Mouse (Mus musculus): ENCODE data around the gene Pramef25. TPM values are rescaled to one million over a fixed set of nuclear protein-coding genes. Genes with fewer than 3 reads are reported as not detected.
"Not testable (repeated sequence)": the region's sequence is repeated elsewhere in the genome, so short reads cannot be mapped to it uniquely, and the experiment has no call there.

The Pramef25 gene
- total RNA-seq (2014; fragmentation: Nextera tagmentation) (not detected in 2 replicates), total RNA-seq (2017) (0.17 TPM in 1 of 2 replicates, not detected in the other), polyA plus RNA-seq (2012) (not detected in 2 replicates)

DNA sequence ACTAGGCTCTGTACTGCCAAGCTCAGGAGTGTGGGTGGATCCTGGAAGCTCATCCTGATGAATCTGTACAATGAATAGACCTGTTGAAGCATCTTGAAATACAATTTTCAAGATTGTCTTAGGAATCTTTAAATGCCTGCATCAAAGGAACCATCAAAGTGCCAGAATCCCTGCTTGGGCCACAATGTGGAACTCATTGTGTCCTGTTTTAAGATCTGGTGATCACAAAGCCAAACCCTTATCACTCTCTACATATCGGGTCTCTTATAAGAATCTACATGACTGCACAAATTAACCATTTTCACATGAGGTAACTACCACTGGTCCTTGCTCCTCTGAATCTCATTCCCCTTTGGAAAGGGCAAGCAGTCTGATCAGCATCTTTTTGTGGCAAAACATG, at the start of gene Pramef25:
Pramef25 (minus strand) TSS at position 101 of the 400 bp plus-strand sequence.
- not testable (repeated sequence) for H3K4me3 ChIP-seq (ENCODE audit: low read depth, low read length); H3K36me3 ChIP-seq (replicated peaks); ATAC-seq (ENCODE audit: extremely low read depth, insufficient number of reproducible peaks, low FRiP score, poor library complexity, severe bottlenecking); DNase-seq (ENCODE audit: low spot score); H3K27me3 ChIP-seq (ENCODE audit: insufficient read depth, low read length); H3K4me1 ChIP-seq (ENCODE audit: insufficient read depth, low read depth, low read length); H3K9me3 ChIP-seq (replicated peaks)

- not testable (repeated sequence) for H3K4me3 ChIP-seq (ENCODE audit: low read depth, low read length); H3K9me3 ChIP-seq (replicated peaks); ATAC-seq (ENCODE audit: extremely low read depth, insufficient number of reproducible peaks, low FRiP score, poor library complexity, severe bottlenecking); H3K36me3 ChIP-seq (replicated peaks); DNase-seq (ENCODE audit: low spot score); H3K4me1 ChIP-seq (ENCODE audit: insufficient read depth, low read depth, low read length); H3K27me3 ChIP-seq (ENCODE audit: insufficient read depth, low read length)
Observed at GRCm38 (mm10) chr4:143994269-143994668, 43.5 kb upstream of the Pramef25 start, which contains the start of gene Pramef17. Pramef17 (minus strand) TSS chr4:143994369.

DNA sequence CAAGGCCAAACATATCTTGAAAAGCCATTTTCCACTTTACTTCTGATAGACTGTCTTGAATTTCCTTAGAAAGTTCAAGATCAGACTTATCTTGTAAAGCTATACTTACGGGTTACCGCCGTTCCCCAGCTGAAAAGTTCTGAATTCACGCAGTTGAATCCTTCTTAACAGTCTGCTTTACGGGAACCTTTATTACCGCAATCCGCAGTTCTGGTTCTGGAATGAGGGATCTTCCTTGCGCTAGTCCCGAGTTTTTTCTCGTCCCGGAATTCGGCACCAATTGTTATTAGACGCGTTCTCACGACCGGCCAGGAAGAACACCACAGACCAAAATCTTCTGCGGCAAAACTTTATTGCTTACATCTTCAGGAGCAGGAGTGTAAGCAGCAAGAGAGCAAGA, 37.3 kb upstream of the Pramef25 start:
- H3K4me3 ChIP-seq (ENCODE audit: low read depth, low read length); ATAC-seq (ENCODE audit: extremely low read depth, insufficient number of reproducible peaks, low FRiP score, poor library complexity, severe bottlenecking); DNase-seq (ENCODE audit: low spot score); H3K36me3 ChIP-seq (replicated peaks); H3K9me3 ChIP-seq (replicated peaks); H3K27me3 ChIP-seq (ENCODE audit: insufficient read depth, low read length); H3K4me1 ChIP-seq (ENCODE audit: insufficient read depth, low read depth, low read length): not testable (repeated sequence)

GRCm38 (mm10) chr4:143987475-143987941, 36.7 kb upstream of the Pramef25 start:
- not testable (repeated sequence) for H3K36me3 ChIP-seq (replicated peaks); DNase-seq (ENCODE audit: low spot score); ATAC-seq (ENCODE audit: extremely low read depth, insufficient number of reproducible peaks, low FRiP score, poor library complexity, severe bottlenecking); H3K4me1 ChIP-seq (ENCODE audit: insufficient read depth, low read depth, low read length); H3K27me3 ChIP-seq (ENCODE audit: insufficient read depth, low read length); H3K9me3 ChIP-seq (replicated peaks); H3K4me3 ChIP-seq (ENCODE audit: low read depth, low read length)

DNA sequence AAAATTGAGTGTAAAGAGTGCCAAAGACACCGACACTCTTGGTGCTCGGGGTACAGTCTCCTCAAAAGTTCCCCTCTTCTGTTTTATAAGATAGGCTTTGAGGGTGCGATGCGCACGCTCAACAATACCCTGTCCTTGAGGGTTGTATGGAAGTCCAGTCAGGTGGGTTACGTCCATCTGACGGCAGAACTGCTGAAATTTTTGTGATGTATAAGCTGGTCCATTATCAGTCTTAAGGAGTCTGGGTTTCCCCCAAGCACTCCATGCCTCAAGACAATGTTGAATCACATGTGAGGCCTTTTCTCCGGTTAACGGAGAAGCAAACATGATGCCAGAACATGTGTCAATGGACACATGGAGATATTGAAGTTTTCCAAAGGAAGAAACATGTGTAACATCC, 34.9 kb upstream of the Pramef25 start:
- not testable (repeated sequence) for H3K4me1 ChIP-seq (ENCODE audit: insufficient read depth, low read depth, low read length); H3K4me3 ChIP-seq (ENCODE audit: low read depth, low read length); H3K9me3 ChIP-seq (replicated peaks); H3K27me3 ChIP-seq (ENCODE audit: insufficient read depth, low read length); ATAC-seq (ENCODE audit: extremely low read depth, insufficient number of reproducible peaks, low FRiP score, poor library complexity, severe bottlenecking); DNase-seq (ENCODE audit: low spot score); H3K36me3 ChIP-seq (replicated peaks)

GRCm38 (mm10) chr4:143985165-143985564, 34.3 kb upstream of the Pramef25 start:
- not testable (repeated sequence) for H3K36me3 ChIP-seq (replicated peaks); DNase-seq (ENCODE audit: low spot score); ATAC-seq (ENCODE audit: extremely low read depth, insufficient number of reproducible peaks, low FRiP score, poor library complexity, severe bottlenecking); H3K9me3 ChIP-seq (replicated peaks); H3K4me3 ChIP-seq (ENCODE audit: low read depth, low read length); H3K27me3 ChIP-seq (ENCODE audit: insufficient read depth, low read length); H3K4me1 ChIP-seq (ENCODE audit: insufficient read depth, low read depth, low read length)

- ATAC-seq (ENCODE audit: extremely low read depth, insufficient number of reproducible peaks, low FRiP score, poor library complexity, severe bottlenecking); H3K4me1 ChIP-seq (ENCODE audit: insufficient read depth, low read depth, low read length); H3K27me3 ChIP-seq (ENCODE audit: insufficient read depth, low read length); H3K36me3 ChIP-seq (replicated peaks); DNase-seq (ENCODE audit: low spot score); H3K4me3 ChIP-seq (ENCODE audit: low read depth, low read length); H3K9me3 ChIP-seq (replicated peaks): not testable (repeated sequence)
Observed at GRCm38 (mm10) chr4:143983446-143983845, 32.6 kb upstream of the Pramef25 start.

- not testable (repeated sequence) for ATAC-seq (ENCODE audit: extremely low read depth, insufficient number of reproducible peaks, low FRiP score, poor library complexity, severe bottlenecking); H3K4me1 ChIP-seq (ENCODE audit: insufficient read depth, low read depth, low read length); H3K4me3 ChIP-seq (ENCODE audit: low read depth, low read length); H3K9me3 ChIP-seq (replicated peaks); DNase-seq (ENCODE audit: low spot score); H3K27me3 ChIP-seq (ENCODE audit: insufficient read depth, low read length); H3K36me3 ChIP-seq (replicated peaks)
Observed at GRCm38 (mm10) chr4:143966850-143967249, 16.0 kb upstream of the Pramef25 start, which contains the start of gene Gm13101. Gm13101 (minus strand) TSS chr4:143966950.

DNA sequence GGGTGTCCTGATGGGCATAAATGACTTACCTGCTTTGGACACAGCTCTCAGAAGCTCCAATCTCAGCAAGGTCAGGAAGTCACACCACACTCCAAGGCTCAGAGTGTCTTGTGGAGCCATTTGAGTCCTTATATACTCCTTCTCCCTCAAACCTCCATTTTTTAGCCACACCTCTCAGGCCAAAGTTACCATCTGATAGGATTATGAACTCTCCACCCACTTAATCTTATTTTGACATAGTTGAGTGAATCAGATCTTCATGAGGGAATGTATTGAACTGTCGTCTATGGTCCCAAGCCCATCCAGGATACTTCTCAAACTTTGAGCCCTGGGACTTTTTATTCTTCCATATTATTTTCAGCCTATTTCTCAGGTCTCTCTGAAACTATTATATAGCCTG, 50.5 kb downstream of the Pramef25 start, which contains the start of gene Pramef6:
Pramef6 (minus strand) TSS at position 101 of the 400 bp plus-strand sequence.
- not testable (repeated sequence) for H3K4me3 ChIP-seq (ENCODE audit: low read depth, low read length); H3K36me3 ChIP-seq (replicated peaks); ATAC-seq (ENCODE audit: extremely low read depth, insufficient number of reproducible peaks, low FRiP score, poor library complexity, severe bottlenecking); H3K9me3 ChIP-seq (replicated peaks); H3K27me3 ChIP-seq (ENCODE audit: insufficient read depth, low read length); DNase-seq (ENCODE audit: low spot score); H3K4me1 ChIP-seq (ENCODE audit: insufficient read depth, low read depth, low read length)

Other genes starting within 250 kb of the Pramef25 start
- not detected in 2 replicates for gene Gm13089, start 248.3 kb downstream of the Pramef25 start, total RNA-seq (2014; fragmentation: Nextera tagmentation)
- gene Gm13089, start 248.3 kb downstream of the Pramef25 start, total RNA-seq (2017): 0.06 TPM in 1 of 2 replicates, not detected in the other
- gene Gm13089, start 248.3 kb downstream of the Pramef25 start, polyA plus RNA-seq (2012): not detected in 2 replicates
- not detected in 2 replicates for gene Gm13078, start 231.6 kb downstream of the Pramef25 start, total RNA-seq (2014; fragmentation: Nextera tagmentation)
- gene Gm13078, start 231.6 kb downstream of the Pramef25 start, total RNA-seq (2017): not detected in 2 replicates
- not detected in 2 replicates for gene Gm13078, start 231.6 kb downstream of the Pramef25 start, polyA plus RNA-seq (2012)
- not detected in 2 replicates for gene Gm13023, start 161.7 kb downstream of the Pramef25 start, total RNA-seq (2014; fragmentation: Nextera tagmentation)
- gene Gm13023, start 161.7 kb downstream of the Pramef25 start, total RNA-seq (2017): 0.22 TPM in 1 of 2 replicates, not detected in the other
- gene Gm13023, start 161.7 kb downstream of the Pramef25 start, polyA plus RNA-seq (2012): not detected in 2 replicates
- not detected in 2 replicates for gene Gm13084, start 134.9 kb downstream of the Pramef25 start, total RNA-seq (2014; fragmentation: Nextera tagmentation)
- 0.27 and 0.41 TPM in 2 replicates for gene Gm13084, start 134.9 kb downstream of the Pramef25 start, total RNA-seq (2017)
- gene Gm13084, start 134.9 kb downstream of the Pramef25 start, polyA plus RNA-seq (2012): not detected in 2 replicates
- gene Gm13103, start 104.5 kb downstream of the Pramef25 start, total RNA-seq (2014; fragmentation: Nextera tagmentation): not detected in 2 replicates
- not detected in 2 replicates for gene Gm13103, start 104.5 kb downstream of the Pramef25 start, total RNA-seq (2017)
- not detected in 2 replicates for gene Gm13103, start 104.5 kb downstream of the Pramef25 start, polyA plus RNA-seq (2012)
- not detected in 2 replicates for gene Pramef6, start 50.6 kb downstream of the Pramef25 start, total RNA-seq (2014; fragmentation: Nextera tagmentation)
- gene Pramef6, start 50.6 kb downstream of the Pramef25 start, total RNA-seq (2017): 0.16 and 0.17 TPM in 2 replicates
- gene Pramef6, start 50.6 kb downstream of the Pramef25 start, polyA plus RNA-seq (2012): not detected in 2 replicates
- gene Gm13101, start 15.9 kb upstream of the Pramef25 start, total RNA-seq (2014; fragmentation: Nextera tagmentation): not detected in 2 replicates
- gene Gm13101, start 15.9 kb upstream of the Pramef25 start, total RNA-seq (2017): not detected in 2 replicates
- gene Gm13101, start 15.9 kb upstream of the Pramef25 start, polyA plus RNA-seq (2012): not detected in 2 replicates
- not detected in 2 replicates for gene Pramef17, start 43.4 kb upstream of the Pramef25 start, total RNA-seq (2014; fragmentation: Nextera tagmentation)
- gene Pramef17, start 43.4 kb upstream of the Pramef25 start, total RNA-seq (2017): not detected in 2 replicates
- not detected in 2 replicates for gene Pramef17, start 43.4 kb upstream of the Pramef25 start, polyA plus RNA-seq (2012)
- not detected in 2 replicates for gene Pramel4, start 108.1 kb upstream of the Pramef25 start, total RNA-seq (2014; fragmentation: Nextera tagmentation)
- gene Pramel4, start 108.1 kb upstream of the Pramef25 start, total RNA-seq (2017): 0.06 TPM in 1 of 2 replicates, not detected in the other
- not detected in 2 replicates for gene Pramel4, start 108.1 kb upstream of the Pramef25 start, polyA plus RNA-seq (2012)
- gene Gm13102, start 155.5 kb upstream of the Pramef25 start, total RNA-seq (2014; fragmentation: Nextera tagmentation): not detected in 2 replicates
- not detected in 2 replicates for gene Gm13102, start 155.5 kb upstream of the Pramef25 start, total RNA-seq (2017)
- gene Gm13102, start 155.5 kb upstream of the Pramef25 start, polyA plus RNA-seq (2012): not detected in 2 replicates
- gene Oog3, start 211.6 kb upstream of the Pramef25 start, total RNA-seq (2014; fragmentation: Nextera tagmentation): not detected in 2 replicates
- gene Oog3, start 211.6 kb upstream of the Pramef25 start, total RNA-seq (2017): 0.11 TPM in 1 of 2 replicates, not detected in the other
- gene Oog3, start 211.6 kb upstream of the Pramef25 start, polyA plus RNA-seq (2012): not detected in 2 replicates
- gene Oog2, start 239.7 kb upstream of the Pramef25 start, total RNA-seq (2014; fragmentation: Nextera tagmentation): not detected in 2 replicates
- gene Oog2, start 239.7 kb upstream of the Pramef25 start, total RNA-seq (2017): 0.33 TPM in 1 of 2 replicates, not detected in the other
- not detected in 2 replicates for gene Oog2, start 239.7 kb upstream of the Pramef25 start, polyA plus RNA-seq (2012)

Data from G1E (cell line).